Mouse (Mus musculus) lung, postnatal 36 days (tissue): ENCODE results near the gene Prkg1.
"Not testable (repeated sequence)": the region's sequence is repeated elsewhere in the genome, so short reads cannot be mapped to it uniquely, and the experiment has no call there.

Source experiments
- DNase-seq: peaks from one replicate; pipeline ENCODE4 v3.0.0; 2022; ENCODE audit warnings: mixed read lengths

The Prkg1 gene

GRCm38 (mm10) chr19:30553740-30554139 lies 1211.1 kb downstream of the Prkg1 start:
- DNase-seq = no peak

- DNase-seq = no peak
These were observed 1212.6 kb downstream of the Prkg1 start for GRCm38 (mm10) chr19:30552260-30552659.

DNA sequence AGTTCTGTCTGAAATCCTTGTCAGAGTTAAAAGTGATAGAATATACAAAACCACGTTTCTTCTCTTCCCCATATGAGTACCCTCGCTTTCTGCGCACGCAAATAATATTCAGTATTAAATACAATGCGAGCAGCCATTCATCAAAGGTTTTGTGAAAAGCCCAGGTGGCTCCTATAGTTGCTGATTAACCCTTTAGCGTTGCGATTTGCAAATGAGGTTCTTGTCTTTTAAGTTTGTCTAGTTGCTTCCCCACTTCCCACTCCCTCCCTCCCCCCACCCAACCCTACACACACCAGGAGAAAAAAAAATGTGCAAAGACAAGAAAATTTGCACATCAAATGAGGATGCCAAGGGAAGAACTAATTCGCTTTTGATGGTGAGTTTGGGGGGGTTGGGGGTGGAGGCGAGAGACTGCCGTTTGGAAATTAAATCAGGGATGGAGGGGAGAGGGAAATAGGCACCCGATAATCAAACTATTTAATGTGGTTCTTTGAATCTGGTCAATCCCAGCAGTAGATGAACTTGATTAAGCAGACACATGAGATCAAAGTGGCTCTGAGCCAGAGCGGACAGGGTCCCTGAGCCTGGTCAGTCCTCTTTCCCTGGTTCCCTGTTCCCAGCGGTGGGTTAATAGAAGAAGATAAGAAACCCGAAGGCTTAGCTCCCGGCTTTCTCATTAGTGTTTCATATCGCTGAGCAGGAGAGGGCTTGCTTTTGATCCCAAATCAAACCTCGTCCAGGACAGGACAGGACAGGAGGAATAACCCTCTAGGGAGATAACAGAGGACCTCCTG lies 1214.8 kb downstream of the Prkg1 start:
- no peak for DNase-seq

- no peak for DNase-seq
These were observed 1215.6 kb downstream of the Prkg1 start, which contains the start of gene Dkk1 for GRCm38 (mm10) chr19:30549044-30549853. Gene Dkk1 (minus strand): TSS chr19:30549665.

DNA sequence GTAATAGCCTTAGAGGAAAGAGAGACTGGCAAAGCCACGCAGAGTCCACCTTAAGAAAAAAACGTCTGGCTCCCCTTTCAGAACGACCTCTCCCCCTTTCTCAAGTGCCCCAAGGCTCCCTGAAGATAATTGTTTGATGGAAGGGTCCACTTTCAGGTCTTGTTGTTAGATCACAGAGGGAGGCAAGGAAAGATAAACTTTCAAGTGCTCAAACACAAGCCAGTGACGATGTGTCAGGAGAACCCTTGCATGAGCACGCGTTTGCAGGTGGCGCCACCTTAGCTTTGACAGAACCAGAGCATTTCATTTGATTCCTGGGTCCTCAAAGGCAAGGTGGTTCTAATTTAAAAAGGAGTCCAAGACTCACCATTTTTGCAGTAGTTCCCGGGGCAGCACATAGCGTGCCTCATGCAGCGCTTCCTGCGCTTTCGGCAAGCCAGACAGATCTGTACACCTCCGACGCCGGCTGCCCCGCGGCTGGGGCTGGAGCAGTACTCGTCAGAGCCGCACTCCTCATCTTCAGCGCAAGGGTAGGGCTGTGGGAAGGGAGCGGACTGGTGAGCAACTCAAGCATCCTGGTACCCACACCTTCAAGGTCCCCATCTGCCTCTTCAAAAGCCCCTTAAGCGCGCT lies 1216.3 kb downstream of the Prkg1 start:
- DNase-seq = no peak

GRCm38 (mm10) chr19:30539365-30539941 lies 1225.4 kb downstream of the Prkg1 start:
- not testable (repeated sequence) for DNase-seq

- no peak for DNase-seq
These were observed 1248.1 kb downstream of the Prkg1 start for GRCm38 (mm10) chr19:30516771-30517170.
